Comparison of ENCODE assay signal across 25 mouse cellular contexts in the genomic region with DNA sequence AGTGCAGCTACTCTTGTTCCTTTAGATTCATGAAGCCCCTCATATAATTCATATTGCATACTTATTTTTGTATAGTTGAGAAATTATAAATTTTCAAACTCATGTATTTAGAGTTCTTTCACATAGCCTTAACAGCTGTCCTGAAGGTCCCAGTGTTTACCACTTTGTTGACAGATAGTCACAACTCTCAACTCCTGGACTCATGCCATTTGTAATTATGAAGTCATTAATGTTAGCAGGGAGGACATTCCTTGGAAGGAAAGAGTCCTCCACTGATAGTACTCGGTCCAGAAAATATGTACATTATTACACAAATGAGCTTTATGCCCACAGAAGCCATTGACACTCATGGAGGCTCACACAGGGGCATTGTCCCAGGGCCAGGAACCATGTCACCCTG.
"Had no signal": no experiment of that assay in that cellular context is flagged by ENCODE, and none has a peak within 500 bp of the region (broad histone marks: within the 10 kb centered on the region; RNA-seq: fewer than 3 reads in every experiment).

No protein-coding gene starts in this region.

- H3K4me2 ChIP-seq: heart, embryonic 11.5 days; hindbrain, embryonic 12.5 days; hindbrain, embryonic 14.5 days; intestine, embryonic 15.5 days; kidney, embryonic 15.5 days; limb, embryonic 12.5 days had no signal

- H3K9ac ChIP-seq: hindbrain, embryonic 12.5 days; hindbrain, embryonic 14.5 days; intestine, embryonic 15.5 days; kidney, embryonic 15.5 days; limb, embryonic 12.5 days had no signal

- H3K9me3 ChIP-seq: hindbrain, embryonic 10.5 days; hindbrain, embryonic 12.5 days; intestine, embryonic 15.5 days; kidney, embryonic 15.5 days; limb, embryonic 10.5 days; limb, embryonic 12.5 days had no signal

- H3K4me3 ChIP-seq: gastrocnemius, adult 2 months; heart, adult 2 months; hindbrain, embryonic 10.5 days; hindbrain, embryonic 12.5 days; intestine, embryonic 15.5 days; kidney, embryonic 15.5 days; layer of hippocampus, adult 2 months; left cerebral cortex, adult 2 months; limb, embryonic 10.5 days; limb, embryonic 12.5 days had no signal

- H3K4me1 ChIP-seq: hindbrain, embryonic 10.5 days; hindbrain, embryonic 12.5 days; intestine, embryonic 15.5 days; kidney, embryonic 15.5 days; limb, embryonic 10.5 days; limb, embryonic 12.5 days had no signal

- H3K27me3 ChIP-seq: hindbrain, embryonic 12.5 days; intestine, embryonic 15.5 days; kidney, embryonic 15.5 days; limb, embryonic 12.5 days had no signal

- DNase-seq: gastrocnemius, adult 2 months; gastrocnemius, postnatal 10 days; gastrocnemius, postnatal 25 days; heart, adult 2 months; heart, postnatal 10 days; heart, postnatal 4 days; kidney, adult 18-20 months; kidney, adult 8-10 months; kidney, postnatal 10 days; kidney, postnatal 25 days; kidney, postnatal 4 days had no signal

- H3K36me3 ChIP-seq: hindbrain, embryonic 10.5 days; hindbrain, embryonic 12.5 days; intestine, embryonic 15.5 days; kidney, embryonic 15.5 days; limb, embryonic 10.5 days; limb, embryonic 12.5 days had no signal

- H3K27ac ChIP-seq: gastrocnemius, adult 2 months; heart, adult 2 months; hindbrain, embryonic 10.5 days; hindbrain, embryonic 12.5 days; hindbrain, embryonic 14.5 days; intestine, embryonic 15.5 days; kidney, embryonic 15.5 days; layer of hippocampus, adult 2 months; left cerebral cortex, adult 2 months; limb, embryonic 10.5 days; limb, embryonic 12.5 days had no signal

- ATAC-seq: forebrain, embryonic 16.5 days; hindbrain, embryonic 16.5 days; inflammation-experienced regulatory T-cells, adult 6 months; intestine, embryonic 15.5 days; intestine, postnatal 0 days had no signal
